Mouse (Mus musculus) megakaryocyte progenitor cell, adult 5-6 weeks (primary cell): Measurements from ENCODE around the gene Ano6. TPM values are rescaled to one million over a fixed set of nuclear protein-coding genes. Genes with fewer than 3 reads are reported as not detected.

Source experiments
- ATAC-seq: replicated peaks from 2 replicates; pipeline ENCODE4 v1.8.0; 2016; ENCODE audit warnings: mild to moderate bottlenecking, moderate TSS enrichment, inconsistent platforms; ENCODE audit not compliant: poor library complexity
- total RNA-seq, 2 experiments: library from RNA; stranded (forward) in 1 of 2; stranded (reverse) in 1 of 2; fragments of 157-497, 149-512 nt in 1 of 2; fragments of 200-1000 nt in 1 of 2; gene quantifications; 2 replicates each; pipeline versions ENCODE4 v1.2.3 to v1.2.4; 2015 to 2017

The Ano6 gene
- total RNA-seq, 2 experiments from 2014 or later, result 22.7 to 23.0 TPM

DNA sequence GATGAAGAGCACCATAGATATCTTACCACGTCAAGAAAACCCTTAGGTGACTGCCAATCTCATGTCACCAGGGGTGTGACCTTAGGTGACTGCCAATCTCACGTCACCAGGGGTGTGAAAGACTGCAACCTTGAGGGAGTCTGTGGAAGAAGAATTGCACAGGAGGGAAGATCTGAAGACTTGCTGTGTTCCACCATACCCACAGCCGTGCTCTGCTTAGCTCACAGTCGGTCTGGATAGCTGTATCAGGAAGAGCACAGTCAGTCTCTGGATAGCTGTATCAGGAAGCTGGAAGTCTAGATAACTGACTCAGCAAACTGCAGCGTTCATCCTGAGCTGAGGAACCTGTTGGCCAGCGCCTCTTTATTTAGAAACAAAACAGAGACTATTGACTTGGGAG lies 92.9 kb downstream of the Ano6 start:
- ATAC-seq, result peak; percentile 73

DNA sequence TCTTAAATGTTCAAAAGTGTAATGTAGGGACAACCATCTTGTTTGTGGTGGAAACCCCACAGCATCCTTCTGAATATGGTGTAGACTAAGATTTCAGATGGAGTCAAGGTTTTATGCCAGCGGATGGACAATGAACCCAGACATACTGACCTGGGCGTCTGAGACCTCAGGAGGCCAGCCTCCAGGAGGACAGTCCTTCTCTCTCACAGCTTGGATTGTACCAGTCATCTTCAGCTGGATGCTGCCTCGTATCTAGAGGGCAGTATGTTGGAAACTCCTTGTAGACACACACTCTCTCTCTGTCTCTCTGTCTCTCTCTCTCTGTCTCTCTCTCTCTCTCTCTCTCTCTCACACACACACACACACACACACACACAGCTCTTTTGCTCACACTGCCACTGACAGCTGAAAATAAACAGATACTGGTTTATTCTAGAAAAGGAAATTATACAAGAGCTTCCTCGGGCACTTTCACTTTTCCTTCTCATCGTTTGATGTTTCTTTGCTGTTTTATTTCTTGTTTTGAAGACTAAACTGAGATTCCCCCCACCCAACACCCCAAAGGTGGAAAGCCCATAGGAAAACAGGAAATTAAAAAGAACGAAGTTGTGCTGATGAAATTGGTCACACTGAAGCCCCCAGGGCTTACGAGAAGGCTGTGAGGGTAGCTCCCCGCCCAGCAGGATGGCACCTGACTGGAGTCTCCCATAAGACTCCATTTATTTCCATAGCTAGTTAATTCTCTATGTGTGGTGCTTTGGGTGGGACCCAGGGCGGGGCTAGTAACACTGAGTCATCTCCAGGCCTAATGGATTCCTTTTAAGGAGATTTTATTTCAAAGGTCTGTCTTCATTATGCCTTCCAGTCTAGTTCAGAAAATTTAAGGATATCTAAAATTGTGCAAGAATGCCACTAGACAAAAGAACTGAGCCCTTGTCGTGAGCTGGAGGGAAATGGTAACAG lies 94.3 kb downstream of the Ano6 start:
- no peak for ATAC-seq

DNA sequence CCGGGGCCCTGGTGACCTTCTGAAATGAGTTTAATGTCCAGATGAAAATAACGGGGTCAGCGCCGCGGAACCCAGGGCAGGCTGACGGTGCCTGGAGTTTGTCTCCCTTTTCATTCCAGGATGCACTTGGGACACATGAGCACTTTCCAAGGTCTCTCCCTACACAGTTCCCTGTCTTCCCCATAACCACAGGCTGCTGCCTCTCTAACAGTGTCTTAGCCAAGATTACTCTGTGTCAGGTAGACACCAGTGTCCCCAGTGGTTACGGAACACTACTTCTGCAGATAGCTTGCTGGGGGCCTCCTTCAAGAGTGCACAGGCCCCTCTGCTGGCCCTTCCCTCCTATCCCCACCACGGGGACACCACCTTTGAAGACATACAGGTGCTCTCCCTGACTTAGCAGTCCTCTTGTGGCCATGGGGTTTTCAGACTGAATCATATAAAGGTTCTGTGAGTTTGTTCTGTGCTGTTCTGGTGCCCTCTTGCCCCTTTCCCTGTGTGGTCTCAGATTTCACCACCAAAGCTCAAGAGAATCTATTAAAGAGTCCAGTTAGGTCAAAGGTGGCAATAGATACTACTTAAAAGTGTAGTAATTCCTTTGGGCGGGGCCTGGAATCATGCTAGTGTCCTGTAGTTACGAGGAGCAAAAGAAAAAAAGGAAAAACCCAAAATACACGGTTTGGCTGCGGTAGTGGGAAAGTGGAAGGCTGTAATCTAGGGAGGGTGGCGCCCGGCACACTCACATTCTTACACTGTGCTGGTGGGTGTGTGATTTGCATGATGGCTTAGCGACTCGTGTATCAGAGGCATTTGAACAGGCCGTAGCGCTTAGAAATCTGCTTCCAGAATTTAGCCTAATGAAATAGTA lies 95.5 kb downstream of the Ano6 start:
- no peak for ATAC-seq

DNA sequence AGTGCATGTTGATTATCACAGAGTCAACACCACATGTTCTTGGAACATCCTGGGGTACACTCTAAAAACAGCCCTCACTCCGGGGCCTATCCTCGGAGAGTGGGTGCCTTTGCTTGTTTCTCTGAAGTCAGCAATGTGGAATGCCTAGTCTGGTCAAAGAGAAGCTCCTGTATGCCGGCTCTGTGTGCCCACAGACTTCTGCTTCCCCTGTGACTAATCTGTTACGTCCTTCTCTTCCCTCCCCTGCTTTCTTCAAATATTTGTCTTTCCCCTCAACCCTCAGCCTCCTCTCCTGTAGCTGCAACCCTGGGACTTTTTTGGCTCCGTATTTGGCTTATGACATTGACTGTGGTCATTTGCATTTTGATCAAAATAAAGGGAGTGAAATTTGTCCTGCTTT lies 96.7 kb downstream of the Ano6 start:
- peak; percentile 21 for ATAC-seq

DNA sequence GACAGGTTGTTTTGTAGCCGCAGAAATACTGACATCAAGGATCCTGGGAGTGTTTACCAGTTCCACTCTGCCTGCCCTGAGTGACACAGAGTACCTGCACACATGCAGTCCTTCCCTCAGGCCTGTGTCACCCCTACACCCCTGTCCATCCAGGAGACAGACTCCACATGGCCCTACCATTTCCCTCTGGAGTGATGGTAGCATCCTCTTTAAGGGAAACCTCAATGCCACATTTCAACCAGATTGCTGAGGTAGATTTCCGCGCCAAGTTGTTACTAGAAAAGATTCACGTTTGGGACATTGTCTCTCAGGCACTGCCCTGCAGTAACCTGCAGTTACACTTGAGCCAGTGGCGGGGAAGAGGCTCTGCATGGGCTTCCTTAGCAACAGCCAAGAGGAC lies 97.9 kb downstream of the Ano6 start:
- no peak for ATAC-seq

DNA sequence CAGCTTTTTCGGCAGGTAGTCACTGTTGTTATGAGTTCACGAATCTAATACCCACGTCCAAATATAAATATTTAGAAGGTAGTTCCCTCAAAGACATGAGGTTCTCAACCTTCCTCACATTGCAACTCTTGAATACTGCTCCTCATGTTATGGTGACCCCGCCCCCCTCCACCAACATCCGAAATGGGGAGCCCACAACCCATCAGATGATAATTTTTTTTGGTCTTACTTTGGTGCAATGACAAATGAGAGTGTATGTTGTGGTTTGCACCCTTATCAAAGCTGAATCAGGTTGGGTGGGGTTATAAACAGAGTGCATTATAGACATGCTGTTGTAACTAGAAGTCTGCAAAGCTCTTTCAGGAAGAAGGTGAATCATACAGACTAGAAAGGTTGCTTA lies 99.7 kb downstream of the Ano6 start:
- peak; percentile 26; the same call in 1 of the 2 replicates for ATAC-seq

DNA sequence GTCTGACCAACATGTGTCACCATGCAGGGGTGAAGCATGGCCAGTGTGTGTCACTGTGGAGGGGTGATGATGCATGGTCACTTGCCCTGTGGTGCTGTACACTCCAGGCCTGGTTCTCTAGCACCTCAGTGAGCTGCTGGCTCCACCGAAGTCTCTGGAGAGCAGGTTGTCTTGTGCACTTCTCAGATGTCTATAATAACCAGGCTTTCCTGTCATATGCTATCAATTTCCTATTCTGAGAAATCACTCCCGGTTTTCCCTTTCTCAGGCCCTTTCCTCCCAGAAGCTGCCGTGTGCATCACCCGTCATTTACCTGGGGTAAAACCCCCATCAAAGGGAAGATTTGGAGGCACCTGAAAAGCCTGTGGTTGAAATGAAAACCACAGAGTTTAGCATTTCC lies 101.5 kb downstream of the Ano6 start:
- ATAC-seq, result no peak; the same call in 1 of the 2 replicates

DNA sequence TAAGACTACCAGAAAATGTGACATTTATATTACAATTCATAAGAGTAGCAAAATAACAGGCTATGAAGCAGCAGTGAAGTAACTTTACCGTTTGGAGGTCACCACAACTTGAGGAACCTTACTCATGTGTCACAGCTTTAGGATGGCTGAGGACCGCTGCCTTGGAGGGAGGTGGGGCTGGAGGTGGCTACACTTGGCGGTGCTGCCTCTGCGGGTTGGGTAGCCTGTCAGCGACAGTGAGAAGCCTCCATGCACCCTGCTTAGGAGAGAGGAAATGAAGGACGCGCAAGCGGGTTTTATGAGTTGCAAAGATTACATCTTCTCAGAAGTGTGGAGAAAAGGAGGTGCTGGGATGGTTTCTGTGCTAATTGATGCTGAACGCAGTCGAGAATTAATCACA lies 102.3 kb downstream of the Ano6 start:
- peak; percentile 62 for ATAC-seq

DNA sequence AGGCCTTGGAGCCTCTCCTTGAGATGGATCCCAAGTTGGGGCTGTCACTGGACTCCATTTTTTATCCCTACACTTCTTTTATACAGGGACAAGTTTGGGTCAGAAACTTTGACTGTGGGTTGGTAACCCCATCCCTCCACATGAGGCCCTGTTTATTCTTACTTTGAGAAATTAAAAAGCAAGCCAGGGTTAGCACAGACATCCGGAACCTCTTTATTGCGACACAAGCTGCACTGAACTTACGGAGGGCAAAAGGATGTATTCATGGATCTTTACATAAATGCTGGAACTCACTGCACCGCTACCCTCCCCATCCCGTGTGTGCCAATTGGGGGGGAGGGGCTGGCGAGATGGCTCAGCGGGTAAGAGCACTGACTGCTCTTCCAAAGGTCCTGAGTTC lies 105.1 kb downstream of the Ano6 start:
- peak; percentile 27; the same call in 1 of the 2 replicates for ATAC-seq

DNA sequence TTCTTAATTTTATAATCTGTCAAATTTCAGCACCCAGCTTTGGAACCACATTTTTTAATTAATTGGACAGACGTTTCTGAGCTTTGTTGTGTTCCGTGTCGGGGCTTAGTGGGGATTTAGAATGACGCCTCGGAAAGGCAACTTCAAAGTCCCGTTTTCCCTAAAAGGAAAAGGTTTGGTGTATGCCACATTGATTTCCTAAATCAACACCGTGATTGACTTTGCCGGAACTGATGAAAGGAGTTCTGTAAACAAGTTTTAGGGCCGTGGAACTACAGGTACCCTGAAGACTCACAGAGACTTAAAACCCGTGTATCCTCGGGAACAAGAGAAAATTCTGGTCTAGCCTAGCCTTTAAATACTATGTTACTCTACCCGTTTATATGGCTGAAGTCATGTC lies 107.0 kb downstream of the Ano6 start:
- no peak for ATAC-seq

DNA sequence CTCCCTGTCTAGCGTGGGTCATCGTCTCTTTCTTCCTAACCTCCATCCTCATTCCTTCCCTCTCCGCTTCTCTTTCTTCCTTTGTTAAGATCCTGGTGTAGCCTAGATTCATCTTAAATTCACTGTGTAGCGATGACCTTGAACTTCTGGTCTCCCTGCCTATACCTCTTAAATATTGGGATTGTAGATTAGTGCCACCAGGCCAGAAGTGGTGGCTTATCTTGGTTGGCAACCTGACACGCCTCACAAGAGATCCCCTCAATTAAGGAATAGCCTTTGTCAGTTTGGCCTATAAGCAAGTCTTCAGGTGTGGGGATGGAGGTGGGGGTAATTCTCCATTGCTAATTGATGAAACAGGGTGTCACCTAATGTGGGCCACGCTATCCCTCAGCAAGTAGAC lies 107.8 kb downstream of the Ano6 start:
- 0 out of 2 replicates have a peak, but pooled peaks have one; percentile 17 for ATAC-seq

DNA sequence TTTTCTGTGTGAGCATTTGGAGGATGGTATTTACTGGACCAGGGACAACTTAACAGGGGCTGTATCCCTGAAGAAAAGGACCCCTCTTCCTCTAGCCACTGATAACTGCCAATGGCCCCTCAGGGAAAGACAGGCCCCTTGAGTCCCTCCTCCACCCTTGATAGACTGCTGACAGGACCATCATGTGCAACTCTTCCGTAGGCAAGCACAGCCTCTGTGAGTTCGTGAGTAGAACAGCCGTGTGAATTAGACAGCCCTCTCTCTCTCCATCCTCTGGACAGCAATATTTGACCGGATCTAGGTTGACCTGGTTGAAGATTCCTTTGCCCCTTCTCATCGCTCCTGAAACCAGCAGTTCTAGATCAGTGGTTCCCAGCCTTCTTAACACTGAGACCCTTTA lies 111.8 kb downstream of the Ano6 start:
- ATAC-seq, result no peak

DNA sequence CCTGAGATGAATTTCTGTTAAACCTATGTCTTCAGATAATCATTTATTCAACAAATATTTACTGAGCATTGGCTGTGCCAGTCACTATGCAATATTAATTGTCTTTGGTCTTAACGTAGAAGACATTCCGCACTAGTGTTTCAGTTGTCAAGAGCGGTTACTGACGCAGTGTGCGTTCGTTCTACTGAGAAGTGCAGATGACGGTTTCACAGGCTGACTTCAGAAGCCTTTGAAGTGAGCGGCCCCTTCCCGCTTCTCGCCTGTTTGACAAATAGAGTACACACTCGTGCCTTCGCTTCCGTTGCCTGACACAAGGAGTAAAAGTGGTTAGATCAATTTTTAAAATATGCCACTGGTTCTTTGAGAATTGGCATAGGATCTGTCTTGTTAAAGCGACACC lies 113.6 kb downstream of the Ano6 start:
- no peak for ATAC-seq

DNA sequence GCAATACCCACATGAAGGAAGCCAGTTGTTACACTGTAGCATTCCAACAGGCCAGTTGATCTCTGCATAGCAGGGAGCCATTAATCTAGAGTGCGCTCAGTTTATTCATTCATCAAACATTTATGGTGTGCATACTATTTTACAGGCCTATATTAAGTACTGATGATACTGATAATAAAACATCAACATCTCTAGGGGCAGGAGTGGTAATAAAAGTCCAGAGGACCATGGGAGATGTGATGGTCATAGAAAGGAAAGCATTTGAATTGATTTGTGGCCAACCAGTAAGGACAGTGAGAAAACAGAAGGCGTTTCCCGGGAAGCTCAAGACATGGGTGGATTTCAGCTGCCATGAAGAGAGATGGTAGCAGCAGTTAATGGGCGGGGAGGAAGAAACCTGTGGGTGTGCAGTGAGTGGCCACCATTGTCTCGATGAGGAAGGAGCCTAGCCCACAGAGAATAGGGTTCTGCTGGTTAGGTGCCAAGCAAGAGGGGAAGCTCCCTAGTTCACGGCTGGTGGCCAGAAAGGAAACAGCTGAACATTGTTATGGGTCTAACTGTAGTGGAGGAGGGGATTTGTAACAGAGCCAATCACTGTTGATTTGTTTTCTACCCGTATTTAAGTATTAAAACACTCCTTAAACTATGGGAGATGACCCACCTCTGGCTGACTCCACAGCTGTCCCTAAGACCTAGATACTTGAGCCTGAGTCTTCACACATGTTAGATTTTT lies 115.5 kb downstream of the Ano6 start:
- peak; percentile 83 for ATAC-seq

DNA sequence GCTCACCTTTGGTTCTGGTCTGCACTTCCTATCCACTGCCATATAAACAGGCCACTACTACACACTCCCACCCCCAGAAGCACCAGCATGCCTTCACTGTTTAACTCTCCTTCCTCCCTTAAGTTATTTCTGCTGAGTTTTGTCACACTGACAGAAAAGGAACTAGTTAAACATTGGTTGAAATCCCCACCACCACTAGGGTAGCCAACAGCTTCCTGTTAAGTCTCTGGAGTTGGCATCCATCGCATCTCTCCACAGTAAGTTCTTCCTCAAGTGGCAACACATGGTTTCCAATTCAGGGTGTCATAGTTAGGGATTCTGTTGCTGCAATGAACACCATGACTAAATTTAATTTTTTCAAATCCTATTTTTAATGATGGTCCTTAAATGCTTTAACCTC lies 116.2 kb downstream of the Ano6 start:
- ATAC-seq, result peak; percentile 60

DNA sequence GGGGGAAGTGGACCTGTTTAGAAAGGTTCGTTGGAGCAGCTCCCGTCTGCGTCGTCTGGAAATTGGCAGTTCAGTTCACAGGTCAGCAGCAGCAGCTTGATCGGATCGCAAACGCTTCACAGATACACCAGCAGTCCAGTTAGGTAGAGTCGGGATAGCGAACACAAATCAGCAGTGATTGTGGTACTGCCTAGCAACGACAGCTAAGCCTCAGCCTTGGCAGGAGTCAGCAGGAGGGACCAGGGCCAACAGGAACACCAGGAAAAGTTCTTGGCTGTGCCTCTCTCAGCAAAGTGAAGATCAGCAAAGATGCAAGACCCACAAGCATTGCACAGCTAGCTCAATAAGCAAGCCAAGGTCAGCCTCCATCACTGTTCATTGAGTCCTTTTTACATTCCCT lies 116.7 kb downstream of the Ano6 start:
- no peak for ATAC-seq

DNA sequence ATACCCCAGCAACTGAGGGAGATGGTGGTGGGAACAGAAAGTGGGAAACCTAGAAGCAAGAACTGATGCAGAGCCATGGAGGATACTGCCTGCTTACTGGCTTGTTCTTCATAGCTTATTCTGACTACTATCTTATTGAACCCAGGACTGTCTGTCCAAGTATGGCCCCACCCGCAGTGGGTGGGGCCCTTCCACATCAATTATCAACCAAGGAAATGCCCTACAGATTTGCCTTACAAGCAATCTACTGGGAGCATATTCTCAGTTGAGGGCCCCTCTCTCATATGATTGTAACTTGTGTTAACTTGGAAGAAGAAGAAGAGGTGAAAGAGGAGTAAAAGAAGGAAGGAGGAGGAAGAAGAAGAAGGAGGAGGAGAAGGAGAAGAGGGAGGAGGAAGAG lies 117.3 kb downstream of the Ano6 start:
- ATAC-seq, result no peak

DNA sequence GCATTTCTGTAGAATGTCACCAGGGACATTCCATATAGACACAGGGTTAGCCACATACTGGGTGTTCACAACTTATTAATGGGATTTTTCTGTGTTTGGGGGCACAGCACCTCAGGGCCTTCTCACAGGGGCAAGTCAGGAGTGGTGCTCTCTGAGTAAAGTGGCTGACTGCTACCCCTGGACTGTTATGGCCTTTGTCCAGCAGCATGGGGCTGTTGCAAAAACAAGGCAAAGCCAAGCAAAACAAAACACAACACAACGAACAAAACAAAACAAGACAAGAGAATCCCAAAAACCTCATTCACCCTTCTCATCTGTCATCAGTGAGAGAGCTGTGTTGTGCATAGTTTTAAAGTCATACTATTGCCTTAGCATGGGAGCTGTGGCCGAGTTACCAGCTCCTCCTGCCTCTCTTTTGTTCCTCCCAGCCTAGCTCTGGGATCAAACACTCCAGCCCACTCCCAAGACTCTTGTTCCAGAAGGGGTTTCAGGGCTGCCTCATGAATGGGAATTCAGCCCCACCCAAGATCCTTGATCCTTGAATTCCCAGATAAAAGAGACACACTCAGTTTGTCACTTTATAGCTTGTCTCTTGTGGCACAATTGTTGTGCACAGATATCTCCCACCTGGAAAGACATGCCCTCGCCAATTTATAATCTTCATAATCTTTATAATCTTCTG lies 119.6 kb downstream of the Ano6 start:
- ATAC-seq, result no peak

DNA sequence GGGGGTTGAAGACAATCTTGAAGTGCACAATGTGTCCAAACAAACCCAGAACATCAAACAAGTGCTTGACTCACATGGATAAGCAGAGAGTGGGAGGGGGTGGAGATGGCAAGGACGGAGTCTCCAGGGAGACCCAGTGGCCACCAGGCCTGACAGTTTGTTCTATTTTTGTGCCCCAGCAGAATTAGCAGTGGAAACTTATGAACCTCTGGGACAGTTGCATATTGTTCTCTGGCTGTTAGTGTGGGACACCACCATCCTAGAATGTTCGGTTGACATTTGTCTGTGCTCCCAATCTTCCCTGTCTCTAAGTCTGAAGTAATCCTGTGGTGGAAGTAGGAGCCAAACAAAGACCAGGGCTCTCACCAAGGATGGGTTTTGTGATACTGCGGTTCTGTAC lies 124.3 kb downstream of the Ano6 start:
- ATAC-seq, result no peak

DNA sequence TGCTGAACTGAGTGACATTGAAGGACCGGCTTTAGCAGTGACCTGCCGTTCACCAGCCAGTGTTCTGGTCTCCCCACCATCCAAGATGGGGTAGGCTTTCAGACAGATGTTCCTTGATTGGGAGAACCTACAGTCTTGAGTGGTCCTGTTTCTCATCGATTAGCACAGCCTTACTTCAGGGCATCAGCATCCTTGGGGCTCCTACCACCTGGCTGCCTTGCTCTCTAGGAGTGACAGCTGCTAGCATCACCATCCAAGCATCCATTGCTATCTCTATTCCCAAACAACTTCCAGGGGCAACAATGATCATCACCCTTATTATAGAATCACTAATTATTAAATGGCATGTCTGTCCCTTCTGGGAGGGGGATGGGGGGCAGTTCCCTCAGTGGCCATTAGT lies 124.8 kb downstream of the Ano6 start:
- no peak for ATAC-seq

DNA sequence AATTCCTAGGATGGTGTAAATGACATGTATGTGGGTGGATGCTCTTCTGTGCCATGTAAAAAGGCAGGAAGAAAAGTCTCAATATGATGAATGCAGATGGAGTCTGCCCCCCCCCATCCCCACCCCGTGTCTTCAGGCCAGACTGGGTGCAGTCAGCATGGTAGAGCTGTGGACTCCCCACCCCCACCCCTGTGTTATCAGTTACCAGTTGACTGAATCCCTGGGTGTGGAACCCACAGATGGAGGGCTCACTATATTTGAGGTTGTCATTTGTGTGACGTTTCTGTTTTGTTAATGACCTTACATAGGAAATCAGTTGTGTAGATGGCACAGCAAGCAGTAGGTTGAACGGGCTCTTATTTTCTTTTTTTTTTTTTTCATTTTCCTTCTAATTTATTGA lies 126.7 kb downstream of the Ano6 start:
- peak; percentile 61 for ATAC-seq
